Mouse (Mus musculus): ENCODE data around the gene Tomm6.

Tomm6 gene

DNA sequence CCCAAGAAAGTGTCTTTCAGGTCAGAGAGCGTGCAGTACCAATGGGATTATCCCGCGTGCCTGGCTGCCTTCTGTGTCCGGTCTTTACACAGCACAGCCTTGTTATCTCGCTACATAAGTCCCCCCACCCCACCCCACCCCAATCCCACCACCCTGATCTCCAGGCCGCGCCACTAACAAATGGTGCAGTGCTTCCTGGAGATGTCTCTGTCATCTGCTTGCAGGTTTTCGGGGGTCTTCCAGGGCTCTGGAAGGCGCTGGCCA is at the start of gene Tomm6:
Gene Tomm6 (minus strand): TSS at position 43 of the 264 bp plus-strand sequence.
- DNase-seq (ENCODE audit: low read depth), result no peak

DNA sequence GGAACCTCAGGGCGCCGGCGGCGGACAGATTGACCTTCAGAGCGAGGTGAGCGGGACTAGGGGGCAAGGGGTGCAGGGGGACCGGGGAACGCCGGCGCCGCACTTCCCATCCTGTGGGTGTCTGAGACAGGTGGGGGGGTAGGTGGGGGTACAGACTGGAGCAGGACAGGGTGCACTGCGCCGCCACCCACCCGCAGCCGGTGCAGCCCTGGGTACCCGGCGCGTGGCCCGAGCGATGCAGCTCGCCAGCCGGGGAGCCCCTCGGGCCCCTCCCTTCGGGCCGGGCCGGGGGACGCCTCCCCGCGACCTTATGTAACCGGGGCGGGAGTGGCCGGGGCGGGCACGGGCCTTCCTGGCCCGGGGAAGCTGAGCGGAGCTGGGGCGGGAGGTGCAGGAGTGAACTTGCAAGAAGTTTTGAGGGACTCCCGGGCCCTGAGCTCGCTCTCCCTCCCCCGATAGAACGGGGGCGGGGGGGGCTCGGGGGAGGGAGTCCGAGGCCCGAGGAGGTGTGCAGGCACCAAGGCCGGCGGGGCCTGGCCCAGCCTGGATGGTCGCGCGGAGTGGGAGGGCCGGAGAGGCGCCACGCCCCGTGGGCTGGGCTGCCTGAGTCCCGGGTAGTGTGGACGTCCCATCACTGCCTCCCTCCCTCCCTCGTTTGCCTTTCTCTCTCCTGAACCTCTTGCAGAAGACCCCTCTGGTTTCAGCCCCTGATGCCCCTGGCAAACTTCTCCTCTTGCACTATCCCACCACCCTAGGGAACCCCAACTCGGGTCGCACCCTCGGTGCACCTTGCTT is 49.3 kb upstream of the Tomm6 start:
- peak; percentile 84 for DNase-seq (ENCODE audit: low read depth)

DNA sequence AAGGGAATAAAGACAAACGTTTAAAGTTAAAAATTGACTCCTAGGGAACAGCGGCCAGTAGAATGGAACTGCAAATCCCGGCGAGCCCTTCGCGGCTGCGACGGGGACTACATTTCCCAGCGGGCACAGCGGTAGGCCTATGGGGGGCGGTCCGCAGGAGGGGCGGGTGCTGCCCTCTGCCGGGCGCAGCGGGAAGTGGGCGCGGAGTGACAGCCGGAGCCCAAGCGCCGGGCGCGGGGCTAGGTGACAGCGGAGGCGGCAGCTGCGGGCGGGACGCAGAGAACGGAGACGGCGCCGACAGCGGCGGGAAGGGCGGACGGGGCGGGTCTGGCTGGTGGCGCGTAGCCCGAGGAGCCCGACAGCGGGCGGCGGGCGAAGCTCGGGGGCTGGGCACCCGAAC is 48.7 kb upstream of the Tomm6 start, which contains the start of gene Tfeb:
Gene Tfeb (plus strand): TSS at position 175 of the 400 bp plus-strand sequence.
- DNase-seq (ENCODE audit: low read depth), result peak; percentile 95

DNA sequence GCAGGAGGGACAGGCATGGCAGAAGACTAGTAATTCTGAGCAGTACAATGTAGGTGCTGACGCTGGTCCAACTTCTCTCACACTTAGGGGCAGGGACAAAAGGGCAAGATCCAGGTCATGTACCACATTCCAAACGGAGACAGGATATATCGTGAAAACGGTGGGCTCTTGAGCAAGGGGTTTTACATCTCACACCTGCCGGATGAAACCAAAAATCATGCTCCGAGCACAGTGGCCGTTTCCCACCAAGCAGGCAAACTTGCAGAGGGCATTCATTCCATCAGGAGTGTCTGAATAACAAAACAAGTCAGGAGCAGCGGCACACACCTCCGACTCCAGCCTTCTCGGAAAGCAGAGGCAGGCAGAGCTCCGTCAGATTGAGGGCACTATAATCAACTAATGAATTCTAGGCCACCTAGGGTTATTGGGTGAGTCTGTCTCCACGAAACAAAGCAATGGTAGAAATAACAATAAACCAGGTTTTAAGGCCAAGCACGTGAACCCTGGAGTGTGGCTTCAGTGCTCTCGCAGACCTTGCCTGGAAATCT is 47.4 kb upstream of the Tomm6 start:
- DNase-seq (ENCODE audit: low read depth), result no peak

DNA sequence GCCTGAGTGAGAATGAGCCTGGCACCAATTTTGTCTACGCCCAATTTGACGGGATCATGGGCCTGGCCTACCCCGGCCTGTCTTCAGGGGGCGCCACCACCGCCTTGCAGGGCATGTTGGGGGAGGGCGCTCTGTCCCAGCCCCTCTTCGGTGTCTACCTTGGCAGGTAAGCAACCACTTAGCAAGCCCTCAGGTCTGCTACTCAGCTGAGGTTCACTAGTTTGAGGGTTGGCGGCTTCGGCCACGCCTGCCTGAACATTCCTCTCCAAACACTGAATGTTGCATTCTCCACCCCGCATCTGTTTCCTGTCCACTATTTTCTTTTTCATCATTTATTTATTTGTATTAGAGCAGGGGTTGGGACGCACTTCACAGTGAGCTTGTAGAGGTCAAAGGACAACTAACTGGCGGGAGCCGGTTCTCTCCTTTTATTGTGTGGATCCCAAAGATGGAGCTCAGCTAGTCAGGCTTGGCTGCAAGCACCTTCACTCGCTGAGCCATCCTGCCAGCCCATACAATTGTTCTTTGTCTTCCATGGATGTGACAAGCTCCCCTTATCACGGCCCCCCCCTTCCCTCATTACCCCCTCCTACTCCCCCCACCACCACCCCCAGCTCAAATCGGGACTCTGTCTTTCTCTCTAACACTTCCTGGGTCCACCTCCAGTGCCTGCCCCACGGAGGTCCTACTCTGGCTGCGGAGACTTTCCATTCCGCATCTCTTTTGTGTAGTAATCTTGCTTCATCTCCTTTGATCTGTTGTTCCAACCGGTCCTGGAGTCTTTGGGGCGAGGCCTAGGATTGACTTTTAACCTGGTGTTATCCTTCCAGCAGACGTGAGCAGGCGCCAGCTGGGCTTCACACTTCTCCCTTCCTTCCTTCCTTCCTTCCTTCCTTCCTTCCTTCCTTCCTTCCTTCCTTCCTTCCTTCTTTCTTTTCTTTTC is 42.7 kb upstream of the Tomm6 start:
- DNase-seq (ENCODE audit: low read depth), result no peak

DNA sequence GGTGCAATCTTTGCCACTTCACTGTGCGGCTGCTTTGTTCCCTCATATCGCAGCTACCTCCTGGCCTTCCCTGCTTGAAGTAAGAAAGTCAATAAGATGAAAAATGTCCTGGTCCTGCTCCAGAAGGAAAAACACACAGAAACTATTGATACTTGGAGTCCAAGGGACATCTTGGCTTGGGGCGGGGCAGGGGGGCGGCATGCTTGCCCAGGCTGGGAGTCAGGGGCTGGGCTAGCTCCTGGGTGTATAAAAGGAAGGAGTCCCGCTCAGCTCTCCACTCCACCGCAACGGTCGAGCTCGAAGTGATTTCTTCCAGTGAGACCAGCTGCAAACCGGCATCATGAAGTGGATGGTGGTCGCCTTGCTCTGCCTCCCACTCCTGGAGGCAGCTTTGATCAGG is 38.4 kb upstream of the Tomm6 start, which contains the start of gene Pgc:
Gene Pgc (plus strand): TSS at position 277 of the 400 bp plus-strand sequence.
- DNase-seq (ENCODE audit: low read depth), result no peak

DNA sequence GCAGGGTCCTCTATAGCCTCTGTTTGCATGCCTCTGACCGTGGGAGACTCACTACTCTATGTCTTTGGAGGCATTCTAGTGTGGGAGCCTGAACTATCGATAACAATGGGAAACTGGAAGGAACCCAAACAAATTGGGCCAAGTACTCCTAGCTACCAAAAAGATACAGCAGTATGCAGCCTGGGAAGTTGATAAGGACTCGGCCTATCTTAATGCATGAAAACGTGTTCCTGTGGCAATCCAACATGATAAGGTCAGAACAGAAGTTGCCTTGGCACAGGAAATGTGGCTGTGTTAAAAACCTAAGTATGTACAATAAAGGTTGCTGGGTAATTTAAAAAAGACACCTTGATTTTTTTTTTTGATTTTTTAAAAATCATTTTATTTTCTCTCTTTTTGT is 33.0 kb upstream of the Tomm6 start:
- no peak for DNase-seq (ENCODE audit: low read depth)

DNA sequence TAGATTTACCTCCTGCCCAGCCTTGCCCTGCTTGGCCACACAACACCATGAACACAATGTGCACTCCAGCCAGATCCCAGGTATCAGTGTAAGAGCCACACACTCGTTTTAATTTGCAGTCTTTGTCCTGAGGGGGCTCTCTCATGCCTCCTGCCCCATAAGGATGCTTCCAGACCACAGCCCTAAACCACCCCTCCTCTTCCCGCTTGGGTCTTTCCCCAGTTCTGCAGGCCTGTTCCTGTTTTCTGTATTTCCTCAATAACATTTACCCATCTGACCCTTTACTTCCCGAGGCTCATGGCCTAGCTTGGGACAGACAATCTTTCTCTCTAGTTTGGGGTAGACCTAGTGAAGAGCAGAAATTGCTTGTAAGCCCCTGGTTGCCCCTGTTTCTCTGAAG is 26.9 kb upstream of the Tomm6 start:
- DNase-seq (ENCODE audit: low read depth), result no peak

DNA sequence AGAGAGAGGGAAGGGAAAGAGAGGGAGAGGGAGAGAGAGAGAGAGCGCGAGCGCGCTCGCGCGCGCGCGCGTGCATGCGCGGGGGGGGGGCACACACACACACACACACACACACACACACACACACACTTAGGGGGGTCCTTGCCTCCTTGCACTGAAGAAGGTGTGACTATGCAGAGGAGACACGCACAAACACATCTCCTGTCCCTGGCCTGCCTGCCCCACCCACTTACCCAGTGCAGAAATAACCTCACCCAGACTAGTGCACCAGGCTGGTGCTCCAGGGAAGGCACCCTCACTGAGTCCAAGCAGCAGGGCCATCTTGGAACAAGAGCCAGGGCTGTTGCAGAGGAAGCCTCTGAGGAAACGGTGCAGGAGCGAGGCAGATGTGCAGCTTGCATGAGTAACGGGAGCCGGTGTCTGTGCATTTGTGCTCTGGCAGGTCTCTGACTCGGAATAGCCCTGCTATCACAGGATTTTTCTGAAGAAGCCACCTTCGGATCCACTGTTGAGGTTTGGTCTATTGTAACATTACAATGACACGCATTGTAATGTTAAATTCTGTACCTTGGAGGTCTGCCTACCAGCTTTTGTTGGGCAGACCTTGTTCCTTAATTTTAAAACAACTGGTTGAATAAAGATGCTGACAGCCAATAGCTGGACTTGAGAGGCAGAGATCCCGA is 24.8 kb upstream of the Tomm6 start:
- no peak for DNase-seq (ENCODE audit: low read depth)

DNA sequence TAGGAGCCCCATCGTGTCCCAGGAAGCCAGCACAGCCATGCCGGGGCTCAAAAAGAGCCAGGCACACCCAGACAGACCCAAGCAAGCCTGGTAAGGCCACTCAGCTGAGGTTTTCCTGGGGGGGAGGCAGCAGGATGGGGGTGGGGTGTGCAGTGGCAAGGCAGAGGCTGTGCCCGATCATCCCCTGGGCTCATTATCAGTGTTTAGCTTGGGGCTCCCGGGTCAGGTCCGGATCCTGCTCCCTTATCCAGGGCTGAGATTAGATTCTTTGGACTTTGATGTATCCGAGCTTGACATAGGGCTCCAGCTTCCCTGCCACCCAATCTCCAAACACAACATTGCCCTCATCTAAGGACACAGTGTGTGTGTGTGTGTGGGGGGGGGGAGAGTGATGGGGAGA is 23.7 kb upstream of the Tomm6 start:
- no peak for DNase-seq (ENCODE audit: low read depth)

DNA sequence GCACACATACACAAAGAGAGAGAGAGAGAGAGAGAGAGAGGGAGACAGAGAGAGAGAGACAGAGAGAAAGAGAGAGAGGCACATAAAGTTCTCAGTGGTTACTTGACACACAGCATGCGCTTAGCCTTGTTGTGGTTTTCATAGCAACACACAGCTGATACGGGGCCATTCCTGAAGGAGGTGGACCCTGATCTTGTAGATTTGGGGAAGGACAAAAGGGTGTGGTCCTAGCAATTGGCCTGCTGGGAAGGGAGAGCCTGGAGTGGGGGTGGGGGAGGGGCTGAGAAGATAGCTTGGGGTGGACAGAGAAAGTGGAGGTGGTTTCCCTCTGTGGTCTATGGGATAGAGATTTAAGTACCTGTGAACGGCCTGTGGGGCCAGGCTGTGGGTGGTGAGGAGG is 21.9 kb upstream of the Tomm6 start:
- DNase-seq (ENCODE audit: low read depth), result no peak

DNA sequence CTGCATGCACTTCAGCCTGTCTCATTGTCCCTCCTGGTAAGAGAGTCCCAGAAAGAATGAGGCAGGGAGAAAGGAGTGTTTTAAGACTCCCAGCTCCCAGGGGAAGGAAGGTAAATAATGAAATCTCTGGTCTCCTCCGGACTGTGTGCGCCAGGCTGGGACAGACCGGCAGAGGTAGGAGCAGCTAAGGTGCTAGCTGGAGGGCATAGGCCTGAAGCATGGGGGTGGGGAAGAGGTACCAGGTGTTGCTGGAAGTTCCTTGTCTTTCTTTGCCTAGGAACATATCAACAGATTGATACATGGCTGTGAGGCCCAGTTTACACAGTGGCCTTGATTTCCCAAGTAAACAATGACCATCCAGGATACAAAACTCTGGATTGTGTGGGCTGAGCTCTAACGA is 20.8 kb upstream of the Tomm6 start:
- DNase-seq (ENCODE audit: low read depth), result no peak

DNA sequence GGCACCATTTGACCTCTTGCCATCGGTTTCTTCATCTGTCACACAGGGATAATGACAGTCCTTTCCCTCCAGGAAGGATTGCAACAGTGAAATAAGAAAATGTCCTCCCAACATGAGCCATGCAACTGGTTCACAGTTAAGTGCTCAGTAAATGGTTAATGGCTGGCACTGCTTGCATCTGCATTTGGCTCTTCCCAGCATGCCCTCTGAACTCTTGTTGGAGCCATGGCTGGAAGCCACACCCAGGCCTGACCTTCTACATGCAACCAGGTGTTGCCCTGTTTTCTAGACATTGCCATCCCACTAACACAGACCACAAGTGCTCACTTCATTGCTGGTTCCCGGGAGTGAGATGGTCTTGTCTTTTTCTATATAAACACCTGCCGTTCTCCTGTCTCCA is 19.8 kb upstream of the Tomm6 start:
- no peak for DNase-seq (ENCODE audit: low read depth)

DNA sequence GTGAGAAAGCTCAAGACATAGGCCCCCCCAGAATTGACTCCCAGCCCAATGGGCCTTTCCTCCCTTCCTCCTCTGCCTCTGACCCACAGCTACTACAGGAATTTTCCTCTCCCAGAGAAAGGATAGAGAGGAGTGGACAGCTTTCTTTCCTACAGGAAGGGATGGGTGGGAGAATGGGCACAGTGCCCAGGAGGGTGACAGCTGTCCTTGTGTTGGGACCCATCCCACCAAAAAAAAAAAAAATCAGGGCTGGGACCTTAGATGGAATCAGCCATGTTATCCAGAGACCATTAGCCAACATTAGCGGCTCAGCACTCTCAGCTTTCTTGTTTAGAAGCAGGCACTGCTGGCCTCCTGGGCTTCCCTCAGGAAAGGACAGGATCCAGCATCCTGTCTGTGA is 18.0 kb upstream of the Tomm6 start:
- DNase-seq (ENCODE audit: low read depth), result no peak

DNA sequence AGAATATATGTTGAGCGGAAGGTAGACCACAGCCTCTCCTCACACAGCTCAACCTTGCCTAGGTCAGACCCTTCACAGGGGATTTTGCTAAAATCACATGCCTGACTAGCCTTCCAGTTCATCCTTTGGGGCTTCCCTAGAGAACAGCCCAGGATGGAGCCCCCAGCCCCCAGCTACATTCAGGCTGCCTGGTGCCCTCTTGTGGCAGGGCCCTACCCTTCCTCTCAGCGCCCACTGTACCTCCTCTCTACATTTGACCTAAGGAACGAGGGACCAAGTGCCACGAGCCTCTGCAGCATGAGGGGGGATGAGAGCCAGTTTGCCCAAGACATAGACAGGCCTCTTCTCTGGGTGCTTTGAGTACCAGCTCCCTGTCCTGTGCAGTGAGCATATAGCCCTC is 16.5 kb upstream of the Tomm6 start:
- no peak for DNase-seq (ENCODE audit: low read depth)

DNA sequence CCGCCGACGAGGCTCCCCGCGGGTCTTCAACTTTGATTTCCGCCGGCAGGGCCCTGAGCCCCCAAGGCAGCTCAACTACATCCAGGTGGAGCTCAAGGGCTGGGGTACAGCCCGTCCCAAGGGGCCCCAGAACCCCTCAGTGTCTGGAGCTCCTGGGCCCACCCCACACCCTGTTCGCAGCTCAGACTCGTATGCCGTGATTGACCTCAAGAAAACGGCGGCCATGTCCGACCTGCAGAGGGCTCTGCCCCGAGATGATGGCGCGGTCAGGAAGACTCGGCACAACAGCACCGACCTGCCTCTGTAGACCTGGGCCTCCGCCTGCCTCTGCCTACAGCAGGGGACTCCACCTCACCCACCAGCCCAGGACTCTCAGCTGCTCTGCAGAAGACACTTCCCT is 15.4 kb upstream of the Tomm6 start:
- no peak for DNase-seq (ENCODE audit: low read depth)

DNA sequence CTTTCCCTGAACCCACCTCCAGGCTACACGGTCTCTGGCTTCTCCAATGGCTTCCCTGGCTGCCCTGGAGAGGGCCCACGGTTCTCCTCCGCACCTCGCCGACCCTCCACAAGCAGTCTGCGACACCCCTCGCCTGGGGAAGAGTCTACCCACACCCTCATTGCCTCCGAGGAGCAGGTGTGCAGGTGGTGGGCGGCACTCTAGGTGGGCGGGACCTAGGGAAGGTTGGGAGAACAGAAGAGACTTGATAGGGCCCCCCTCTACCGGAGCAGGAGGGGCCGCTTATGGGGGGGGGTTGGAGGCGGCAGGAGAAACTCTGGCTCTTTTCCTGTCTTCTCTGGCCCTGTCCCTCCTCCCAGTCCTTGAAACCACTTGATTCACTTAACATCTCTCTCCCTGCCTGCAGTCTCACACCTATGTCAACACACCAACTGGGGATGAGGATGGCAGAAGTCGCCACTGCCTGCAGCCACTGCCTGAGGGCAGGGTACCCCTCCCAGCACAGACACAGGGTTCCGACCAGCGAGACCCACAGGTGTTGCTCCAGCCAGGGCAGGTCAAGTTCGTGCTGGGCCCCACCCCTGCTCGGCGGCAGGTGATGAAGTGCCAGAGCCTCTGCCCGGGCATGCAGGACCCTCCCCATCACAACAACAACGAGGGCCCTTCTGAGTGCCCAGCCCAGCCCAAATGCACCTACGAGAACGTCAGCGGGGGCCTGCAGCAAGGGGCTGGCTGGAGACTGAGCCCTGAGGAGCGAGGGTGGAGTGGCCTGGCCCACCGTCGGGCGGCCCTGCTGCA is 14.6 kb upstream of the Tomm6 start:
- no peak for DNase-seq (ENCODE audit: low read depth)

DNA sequence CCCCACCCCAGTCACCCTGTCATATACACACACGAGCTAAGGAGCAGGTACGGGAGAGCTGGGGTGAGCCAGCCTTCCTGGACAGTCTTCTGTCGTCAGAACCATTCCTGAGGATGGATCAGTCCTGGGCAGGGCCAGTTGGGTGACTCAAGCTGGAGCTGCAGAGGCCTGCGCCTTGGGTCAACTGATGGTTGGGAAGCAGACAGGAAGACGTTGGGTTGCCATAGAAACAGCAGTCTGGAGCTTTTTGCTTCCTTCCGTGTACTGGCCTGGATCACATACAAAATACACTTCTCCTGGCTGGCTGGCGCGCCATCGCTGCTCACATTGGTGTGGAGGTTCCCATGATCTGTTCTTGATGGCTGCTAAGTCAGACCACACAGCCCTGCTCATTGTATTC is 13.6 kb upstream of the Tomm6 start:
- DNase-seq (ENCODE audit: low read depth), result no peak

DNA sequence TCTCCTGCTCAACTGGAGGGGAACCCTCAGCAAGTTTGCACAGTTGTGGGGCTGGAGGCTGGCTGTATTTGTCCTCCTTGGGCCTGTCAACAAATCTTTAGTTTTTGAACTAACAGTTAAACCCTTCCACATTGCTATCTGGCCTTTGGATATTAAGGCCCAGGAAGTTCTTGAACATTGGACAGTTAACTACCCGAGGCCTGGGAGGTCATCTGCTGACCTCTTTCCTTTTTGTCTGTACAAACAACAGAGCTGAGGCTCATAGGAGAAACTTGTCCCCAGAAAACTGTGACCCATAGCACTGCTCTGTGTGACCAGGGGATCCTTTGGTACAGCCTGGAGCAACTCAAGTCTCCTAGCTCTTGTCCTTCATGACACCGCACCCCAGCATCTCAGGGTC is 10.9 kb upstream of the Tomm6 start:
- DNase-seq (ENCODE audit: low read depth), result no peak

DNA sequence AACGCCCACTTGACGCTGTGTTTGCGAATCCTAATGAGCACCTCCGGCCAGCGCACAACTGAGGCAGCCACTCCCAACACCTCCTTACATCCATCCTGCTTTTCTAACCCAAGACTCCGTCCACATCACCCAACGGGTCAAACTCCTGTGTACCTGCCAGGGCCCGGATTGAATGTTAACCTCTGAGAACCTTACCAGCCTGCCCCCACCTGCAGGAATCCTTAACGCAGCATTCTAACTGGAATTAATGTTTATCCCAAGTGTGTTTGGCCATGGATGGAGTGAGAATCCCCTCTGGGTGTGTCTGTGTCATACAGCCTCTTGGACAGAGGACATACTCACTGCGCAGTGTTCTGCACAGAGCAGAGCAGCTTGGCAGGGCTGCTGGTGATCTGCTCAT is 10.0 kb upstream of the Tomm6 start:
- no peak for DNase-seq (ENCODE audit: low read depth)

DNA sequence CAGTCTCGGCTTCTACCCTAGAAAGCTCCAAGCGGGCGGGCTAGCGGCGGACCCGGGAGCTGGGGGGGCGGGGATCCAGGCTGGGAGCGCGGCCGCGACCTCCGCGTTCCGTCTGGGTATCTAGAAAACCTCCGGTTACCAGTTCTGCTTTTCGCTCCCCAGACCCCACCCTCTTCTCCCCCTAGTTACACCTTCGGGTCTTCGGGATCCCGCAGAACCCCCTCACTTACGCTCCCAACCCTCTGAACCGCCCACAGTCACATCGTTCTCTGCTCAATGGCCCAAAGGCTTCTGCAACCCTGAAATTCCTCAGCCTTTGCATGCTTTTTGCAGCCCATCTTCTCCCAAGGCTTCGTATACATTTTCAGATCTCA is 7.1 kb upstream of the Tomm6 start:
- no peak for DNase-seq (ENCODE audit: low read depth)

Data from induced T-regulatory cell, adult 2 months (primary cell).